Mouse (Mus musculus): ENCODE measurements around the gene Btbd18. TPM values are rescaled to one million over a fixed set of nuclear protein-coding genes. Genes with fewer than 3 reads are reported as not detected.
A peak's percentile ranks its signal among the peaks of the same experiment; 100 is the strongest.

The Btbd18 gene
- polyA plus RNA-seq, 1 experiment from 2014 or later = 0.31 TPM

DNA sequence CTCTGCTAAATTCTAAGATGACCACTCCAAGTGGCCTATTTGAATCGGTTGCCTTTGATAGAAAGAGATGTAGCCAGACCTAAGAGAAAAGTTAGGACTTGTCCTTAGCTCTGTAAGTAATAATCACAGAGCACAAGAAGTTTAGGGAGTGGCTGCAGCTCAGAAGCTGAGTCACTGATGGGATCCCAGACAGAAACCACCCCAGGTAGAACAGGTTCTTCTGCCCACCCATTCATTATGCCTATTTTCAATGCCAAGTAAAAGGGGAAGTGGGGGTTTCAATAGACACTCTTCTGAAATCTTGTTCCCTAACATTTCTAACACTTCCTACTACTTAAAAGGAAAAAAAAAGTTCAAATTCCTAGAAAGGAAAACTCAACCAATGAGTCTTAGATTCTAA, 46.4 kb downstream of the Btbd18 start:
- ATAC-seq (ENCODE audit: low FRiP score, low TSS enrichment) = no peak
- H3K27ac ChIP-seq (ENCODE audit: low read depth, low read length) = no peak overlapping the region

DNA sequence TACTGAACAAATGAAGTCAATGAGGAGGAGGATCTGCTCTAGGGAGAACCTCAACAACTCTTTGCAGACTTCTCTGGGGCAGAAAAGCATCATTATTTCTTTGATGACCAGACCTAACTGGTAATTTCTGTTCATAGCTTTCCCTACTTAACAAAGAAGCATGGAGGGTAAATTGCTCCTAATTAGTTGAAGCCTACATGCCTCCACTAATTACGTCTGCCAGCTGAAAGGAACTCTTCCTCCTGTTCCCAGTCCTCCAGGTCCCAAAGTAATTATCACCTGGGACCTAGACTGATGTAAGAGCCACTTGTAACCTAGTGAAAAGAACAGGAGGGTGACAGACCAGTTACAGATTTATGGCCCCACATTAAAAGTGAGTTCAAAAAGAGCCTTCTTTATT, 48.6 kb downstream of the Btbd18 start:
- ATAC-seq (ENCODE audit: low FRiP score, low TSS enrichment) = no peak
- WGBS = 38% methylated on average over 1 of the region's 1 CpGs
- Histone ChIP-seq H3K4me1 (ENCODE audit: control insufficient read depth, insufficient read depth, low read length) (peaks cover 4% of the 10 kb centered on the region; the same call in 1 of the 2 replicates), H3K36me3 (ENCODE audit: control insufficient read depth, insufficient read depth, low read length) (peaks cover 43% of the 10 kb centered on the region), H3K9ac (ENCODE audit: low read depth, low read length) (no peak overlapping the region), H3K4me3 (ENCODE audit: low read length) (no peak overlapping the region), H3K27me3 (ENCODE audit: control insufficient read depth, insufficient read depth, low read length) (no peaks in the 10 kb centered on the region), H3K9me3 (ENCODE audit: control insufficient read depth, low read length) (no peaks in the 10 kb centered on the region), H3K4me2 (replicated peaks; ENCODE audit: low read depth, low read length) (no peak overlapping the region), H3K27ac (ENCODE audit: low read depth, low read length) (no peak overlapping the region)

More for the DNA sequence above, 46.4 kb downstream of the Btbd18 start:
- Histone ChIP-seq H3K9me3 (ENCODE audit: control insufficient read depth, low read length) (no peaks in the 10 kb centered on the region), H3K36me3 (ENCODE audit: control insufficient read depth, insufficient read depth, low read length) (peaks cover 48% of the 10 kb centered on the region), H3K4me3 (ENCODE audit: low read length) (no peak overlapping the region), H3K9ac (ENCODE audit: low read depth, low read length) (no peak overlapping the region), H3K27me3 (ENCODE audit: control insufficient read depth, insufficient read depth, low read length) (no peaks in the 10 kb centered on the region), H3K4me2 (replicated peaks; ENCODE audit: low read depth, low read length) (no peak overlapping the region), H3K4me1 (ENCODE audit: control insufficient read depth, insufficient read depth, low read length) (peaks cover 4% of the 10 kb centered on the region; the same call in 1 of the 2 replicates)
- WGBS = 77% methylated on average over 1 of the region's 1 CpGs

DNA sequence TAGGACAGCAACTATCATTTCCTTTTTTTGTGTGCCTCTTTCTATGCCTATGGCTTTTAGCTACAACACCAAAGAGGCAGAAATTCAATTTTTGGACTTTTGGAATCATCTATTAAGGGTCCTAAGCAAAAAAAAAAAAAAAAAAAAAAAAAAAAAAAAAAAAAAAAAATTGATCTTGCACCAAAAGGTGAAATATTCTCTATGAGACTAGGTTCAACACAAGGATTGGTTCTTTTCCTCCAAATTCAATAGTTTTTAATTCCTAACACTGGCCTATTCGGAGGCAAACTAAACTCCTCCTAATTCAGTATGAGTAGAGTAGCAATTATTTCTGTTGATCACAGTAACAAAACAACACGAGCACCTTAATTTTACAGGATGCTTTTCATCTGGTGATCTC, 53.0 kb downstream of the Btbd18 start:
- Histone ChIP-seq H3K9ac (ENCODE audit: low read depth, low read length) (no peak overlapping the region), H3K9me3 (ENCODE audit: control insufficient read depth, low read length) (no peaks in the 10 kb centered on the region), H3K27me3 (ENCODE audit: control insufficient read depth, insufficient read depth, low read length) (no peaks in the 10 kb centered on the region), H3K27ac (ENCODE audit: low read depth, low read length) (no peak overlapping the region), H3K36me3 (ENCODE audit: control insufficient read depth, insufficient read depth, low read length) (peaks cover 28% of the 10 kb centered on the region), H3K4me3 (ENCODE audit: low read length) (no peak overlapping the region), H3K4me2 (replicated peaks; ENCODE audit: low read depth, low read length) (no peak overlapping the region), H3K4me1 (ENCODE audit: control insufficient read depth, insufficient read depth, low read length) (peaks cover 9% of the 10 kb centered on the region; the same call in 1 of the 2 replicates)
- no peak for ATAC-seq (ENCODE audit: low FRiP score, low TSS enrichment)
- 94% methylated on average over 2 of the region's 2 CpGs for WGBS

DNA sequence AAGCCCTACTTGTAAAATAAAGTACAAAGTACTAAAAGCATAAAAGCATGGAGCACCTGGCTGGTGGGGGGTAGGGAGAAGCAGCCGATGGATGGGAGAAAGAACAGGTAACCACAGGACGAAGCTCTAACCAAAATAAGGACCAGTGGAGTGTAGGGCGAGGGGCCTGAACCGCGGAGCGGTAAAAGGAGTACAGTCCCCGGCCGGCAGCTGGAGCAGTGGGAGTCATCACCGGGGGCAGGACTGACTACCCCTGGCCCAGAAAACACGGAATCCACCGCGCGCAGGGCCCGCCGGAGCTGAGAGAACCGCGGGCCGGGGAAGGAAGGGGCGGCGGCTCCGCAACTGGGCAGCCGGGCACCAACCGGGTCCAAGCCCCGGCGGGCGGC, 55.5 kb downstream of the Btbd18 start:
- peak overlapping the region; percentile 68 for H3K4me2 ChIP-seq (replicated peaks; ENCODE audit: low read depth, low read length)
- H3K36me3 ChIP-seq (ENCODE audit: control insufficient read depth, insufficient read depth, low read length) = peaks cover 16% of the 10 kb centered on the region
- peak; percentile 23 for ATAC-seq (ENCODE audit: low FRiP score, low TSS enrichment)
- H3K4me3 ChIP-seq (ENCODE audit: low read length) = peak overlapping the region; percentile 97
- H3K9ac ChIP-seq (ENCODE audit: low read depth, low read length) = peak overlapping the region; percentile 94
- peak overlapping the region; percentile 93 for H3K27ac ChIP-seq (ENCODE audit: low read depth, low read length)
- no peaks in the 10 kb centered on the region for H3K27me3 ChIP-seq (ENCODE audit: control insufficient read depth, insufficient read depth, low read length)
- H3K4me1 ChIP-seq (ENCODE audit: control insufficient read depth, insufficient read depth, low read length) = peaks cover 4% of the 10 kb centered on the region; the same call in 1 of the 2 replicates
- H3K9me3 ChIP-seq (ENCODE audit: control insufficient read depth, low read length) = no peaks in the 10 kb centered on the region
- 1% methylated on average over 22 of the region's 26 CpGs for WGBS

DNA sequence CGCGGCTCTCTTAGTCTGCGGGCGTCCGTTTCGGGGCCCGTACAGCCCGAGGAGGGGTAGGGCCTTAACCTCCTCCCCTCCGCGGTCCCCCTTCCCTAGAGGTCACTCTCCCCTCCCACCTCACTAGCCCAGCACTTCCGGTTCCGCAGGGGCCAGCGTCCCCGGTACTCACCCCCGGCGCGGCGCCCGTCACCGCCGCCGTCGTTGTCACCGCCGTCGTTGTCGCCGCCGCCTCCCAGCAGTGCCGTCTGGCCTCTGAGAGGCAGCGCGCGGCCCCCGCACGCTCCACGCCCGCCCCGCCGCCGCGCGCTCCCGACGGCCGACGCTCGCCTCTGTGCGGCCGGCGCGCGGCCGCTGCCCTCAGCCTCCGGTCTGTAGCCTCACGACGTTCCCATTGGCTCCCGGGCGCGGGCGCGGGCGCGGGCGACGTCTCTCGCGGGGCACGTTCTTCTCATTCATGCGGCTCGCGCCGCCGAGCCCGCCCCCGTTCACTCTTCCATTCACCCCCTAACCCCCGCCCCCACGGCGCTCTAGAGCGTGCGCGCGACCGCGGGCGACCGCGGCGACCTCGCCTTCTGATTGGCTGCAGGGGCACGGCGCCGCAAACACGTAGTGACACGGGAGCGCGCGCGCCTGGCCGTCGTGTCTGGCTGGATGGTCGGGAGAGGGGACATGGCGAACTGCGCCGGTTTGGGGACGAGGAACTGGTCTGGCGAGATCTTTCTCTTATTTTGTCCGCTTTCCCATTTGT, 56.1 kb downstream of the Btbd18 start, which contains the start of gene Zdhhc5:
Gene Zdhhc5, minus strand, starts transcription at position 370 of the 751 bp plus-strand sequence.
- Histone ChIP-seq H3K36me3 (ENCODE audit: control insufficient read depth, insufficient read depth, low read length) (peaks cover 11% of the 10 kb centered on the region), H3K27ac (ENCODE audit: low read depth, low read length) (peak within 1 kb of the TSS; percentile 93), H3K4me2 (replicated peaks; ENCODE audit: low read depth, low read length) (peak within 1 kb of the TSS; percentile 83), H3K4me3 (ENCODE audit: low read length) (peak within 1 kb of the TSS; percentile 97), H3K9me3 (ENCODE audit: control insufficient read depth, low read length) (no peaks in the 10 kb centered on the region), H3K9ac (ENCODE audit: low read depth, low read length) (peak within 1 kb of the TSS; percentile 94), H3K27me3 (ENCODE audit: control insufficient read depth, insufficient read depth, low read length) (no peaks in the 10 kb centered on the region), H3K4me1 (ENCODE audit: control insufficient read depth, insufficient read depth, low read length) (peaks cover 4% of the 10 kb centered on the region; the same call in 1 of the 2 replicates)
- WGBS = under 1% methylated on average over 99 of the region's 107 CpGs
- ATAC-seq (ENCODE audit: low FRiP score, low TSS enrichment) = peak; percentile 98

DNA sequence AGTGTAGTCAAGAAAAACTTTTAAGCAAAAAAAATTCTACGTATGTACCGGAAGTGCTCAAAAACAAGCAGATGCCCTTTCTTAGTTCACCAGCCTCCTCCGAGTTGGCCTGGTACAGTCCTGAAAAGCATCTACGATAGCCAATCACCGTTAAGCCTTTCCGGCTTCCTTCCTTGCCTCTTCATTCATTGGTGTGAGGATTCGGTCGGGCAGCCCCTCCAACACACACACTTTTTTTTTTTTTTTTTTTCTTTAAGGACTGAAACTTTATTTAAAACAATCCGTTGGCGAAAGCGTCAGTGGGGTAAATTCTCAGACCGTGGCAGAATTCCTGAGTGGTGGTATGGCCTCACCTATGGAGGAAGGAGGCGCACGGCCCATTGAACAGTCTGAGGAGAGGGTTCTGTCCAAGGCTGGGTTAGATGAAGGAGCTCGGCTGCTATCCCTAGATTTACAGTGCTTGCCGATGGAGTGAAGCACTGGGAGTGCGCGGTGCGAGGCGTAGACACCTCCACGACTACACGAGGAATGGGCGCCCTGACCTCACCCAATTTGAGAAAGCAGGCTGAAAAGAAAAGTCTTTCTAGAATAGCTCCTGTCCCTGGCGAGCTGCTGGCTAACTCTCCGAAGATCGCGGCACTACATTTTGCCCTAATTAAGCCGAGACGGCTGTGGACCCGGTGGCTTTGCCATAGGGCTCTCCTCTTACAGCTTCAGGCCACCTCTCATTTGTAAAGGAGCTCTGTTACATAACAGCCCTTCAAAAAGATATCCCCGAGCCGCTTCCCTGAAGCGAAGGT, 56.9 kb downstream of the Btbd18 start:
- H3K9me3 ChIP-seq (ENCODE audit: control insufficient read depth, low read length) = no peaks in the 10 kb centered on the region
- peak overlapping the region; percentile 83 for H3K4me2 ChIP-seq (replicated peaks; ENCODE audit: low read depth, low read length)
- H3K27ac ChIP-seq (ENCODE audit: low read depth, low read length) = peak overlapping the region; percentile 93
- H3K36me3 ChIP-seq (ENCODE audit: control insufficient read depth, insufficient read depth, low read length) = peaks cover 3% of the 10 kb centered on the region
- H3K4me1 ChIP-seq (ENCODE audit: control insufficient read depth, insufficient read depth, low read length) = peaks cover 4% of the 10 kb centered on the region; the same call in 1 of the 2 replicates
- H3K4me3 ChIP-seq (ENCODE audit: low read length) = peak overlapping the region; percentile 97
- H3K27me3 ChIP-seq (ENCODE audit: control insufficient read depth, insufficient read depth, low read length) = no peaks in the 10 kb centered on the region
- under 1% methylated on average over 33 of the region's 33 CpGs for WGBS
- H3K9ac ChIP-seq (ENCODE audit: low read depth, low read length) = peak overlapping the region; percentile 94
- ATAC-seq (ENCODE audit: low FRiP score, low TSS enrichment) = peak; percentile 96

DNA sequence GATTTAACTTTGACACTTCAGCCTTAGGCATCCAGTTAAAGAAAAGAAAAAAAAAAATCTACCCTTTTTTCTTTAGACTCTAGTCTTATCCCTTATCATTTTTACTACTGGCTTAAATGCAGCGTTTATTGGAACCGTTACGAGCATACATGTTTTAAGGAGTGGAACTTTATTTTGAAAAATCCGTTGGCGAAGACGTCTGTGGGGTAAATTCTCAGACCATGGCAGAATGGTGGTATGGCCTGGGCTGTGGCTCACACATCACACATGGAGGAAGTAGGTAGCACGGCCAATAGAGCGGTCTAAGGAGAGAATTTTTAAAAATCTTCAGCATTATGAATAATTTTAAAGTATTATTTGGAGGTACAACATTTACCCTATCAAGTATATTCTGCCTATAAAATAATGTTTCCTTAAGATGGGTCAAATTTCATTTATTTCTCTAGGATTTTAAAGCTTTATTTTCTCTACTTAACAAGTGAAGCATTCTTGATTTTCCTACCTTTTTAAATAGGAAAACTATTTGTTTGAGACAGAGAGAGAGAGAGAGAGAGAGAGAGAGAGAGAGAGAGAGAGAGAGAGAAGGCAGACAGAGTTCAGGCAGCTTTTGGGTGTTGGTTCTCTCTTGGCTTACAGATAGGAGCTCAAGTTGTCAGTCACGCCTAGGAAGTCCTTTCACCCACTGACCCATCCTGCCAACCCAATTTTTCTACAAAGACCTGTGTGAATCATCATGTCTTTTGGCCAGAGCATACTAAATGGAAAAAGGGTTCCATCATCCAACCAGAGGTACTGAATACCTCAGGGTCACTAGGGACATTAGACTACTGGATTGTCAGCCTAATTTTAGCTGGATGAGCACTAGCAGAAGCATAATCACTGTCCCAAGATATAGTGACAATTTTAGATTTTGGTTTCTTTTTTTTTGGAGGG, 57.8 kb downstream of the Btbd18 start:
- H3K27ac ChIP-seq (ENCODE audit: low read depth, low read length) = peak overlapping the region; percentile 93
- peaks cover 4% of the 10 kb centered on the region; the same call in 1 of the 2 replicates for H3K4me1 ChIP-seq (ENCODE audit: control insufficient read depth, insufficient read depth, low read length)
- WGBS = 36% methylated on average over 9 of the region's 9 CpGs
- H3K4me2 ChIP-seq (replicated peaks; ENCODE audit: low read depth, low read length) = peak overlapping the region; percentile 83
- H3K4me3 ChIP-seq (ENCODE audit: low read length) = peak overlapping the region; percentile 97
- no peak for ATAC-seq (ENCODE audit: low FRiP score, low TSS enrichment)
- H3K9me3 ChIP-seq (ENCODE audit: control insufficient read depth, low read length) = no peaks in the 10 kb centered on the region
- H3K36me3 ChIP-seq (ENCODE audit: control insufficient read depth, insufficient read depth, low read length) = no peaks in the 10 kb centered on the region; the same call in 1 of the 2 replicates
- H3K9ac ChIP-seq (ENCODE audit: low read depth, low read length) = peak overlapping the region; percentile 94
- H3K27me3 ChIP-seq (ENCODE audit: control insufficient read depth, insufficient read depth, low read length) = no peaks in the 10 kb centered on the region

DNA sequence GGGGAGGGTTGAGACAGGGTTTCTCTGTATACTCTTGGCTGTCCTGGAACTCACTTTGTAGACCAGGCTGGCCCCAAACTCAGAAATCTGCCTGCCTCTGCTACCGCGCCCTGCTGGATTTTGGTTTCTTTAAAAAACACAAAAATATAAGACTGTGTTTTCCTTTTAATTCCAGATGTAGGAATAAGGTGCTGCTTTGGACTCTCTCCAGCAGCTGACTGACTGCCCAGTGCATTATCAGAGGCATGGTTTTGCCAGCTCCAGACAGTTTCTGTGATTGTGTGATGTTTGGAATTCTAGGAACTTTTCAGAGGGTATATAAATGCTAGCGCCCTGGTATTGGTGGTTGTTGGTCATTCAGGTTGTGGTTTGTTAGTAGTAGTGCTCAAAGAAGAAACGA, 58.5 kb downstream of the Btbd18 start:
- no peak overlapping the region for H3K9ac ChIP-seq (ENCODE audit: low read depth, low read length)
- peaks cover 4% of the 10 kb centered on the region; the same call in 1 of the 2 replicates for H3K4me1 ChIP-seq (ENCODE audit: control insufficient read depth, insufficient read depth, low read length)
- no peaks in the 10 kb centered on the region for H3K27me3 ChIP-seq (ENCODE audit: control insufficient read depth, insufficient read depth, low read length)
- no peaks in the 10 kb centered on the region; the same call in 1 of the 2 replicates for H3K36me3 ChIP-seq (ENCODE audit: control insufficient read depth, insufficient read depth, low read length)
- H3K27ac ChIP-seq (ENCODE audit: low read depth, low read length) = no peak overlapping the region
- H3K4me3 ChIP-seq (ENCODE audit: low read length) = no peak overlapping the region
- ATAC-seq (ENCODE audit: low FRiP score, low TSS enrichment) = no peak
- WGBS = 92% methylated on average over 4 of the region's 4 CpGs
- H3K4me2 ChIP-seq (replicated peaks; ENCODE audit: low read depth, low read length) = no peak overlapping the region
- H3K9me3 ChIP-seq (ENCODE audit: control insufficient read depth, low read length) = no peaks in the 10 kb centered on the region
